Mouse (Mus musculus) thymus, postnatal 36 days (tissue): ENCODE data around the gene 2610028H24Rik.

Source experiments
- DNase-seq, 2 experiments: peaks; one replicate each; pipeline ENCODE4 v3.0.0; 2022; ENCODE audit warnings: mixed read lengths in 2 of 2

The 2610028H24Rik gene

GRCm38 (mm10) chr10:76493527-76493926, 44.6 kb downstream of the 2610028H24Rik start:
- DNase-seq = no peak

GRCm38 (mm10) chr10:76495501-76495900, 46.6 kb downstream of the 2610028H24Rik start:
- no peak for DNase-seq

- DNase-seq = no peak
These were observed 47.5 kb downstream of the 2610028H24Rik start for GRCm38 (mm10) chr10:76496366-76496765.

- no peak for DNase-seq
These were observed 48.6 kb downstream of the 2610028H24Rik start for GRCm38 (mm10) chr10:76497522-76497921.

- DNase-seq = no peak
These were observed 55.5 kb downstream of the 2610028H24Rik start for GRCm38 (mm10) chr10:76504271-76504943.

GRCm38 (mm10) chr10:76505865-76506264, 57.0 kb downstream of the 2610028H24Rik start:
- no peak for DNase-seq
